Mouse (Mus musculus) heart, adult 2 months (tissue): ENCODE data around the gene Tesc.

Experiments used
- CTCF ChIP-seq: fragments of 200-600 bp; IDR thresholded peaks from 2 replicates; pipeline ENCODE4 v1.8.1; 2022; ENCODE audit warnings: antibody characterized with exemption, mild to moderate bottlenecking, moderate library complexity
- EP300 ChIP-seq: fragments of 200-500 bp; IDR thresholded peaks from 2 replicates; pipeline ENCODE4 v1.6.1; 2011; ENCODE audit warnings: low read depth, low read length, control low read depth; ENCODE audit not compliant: insufficient read depth
- POLR2A ChIP-seq: fragments of 200-500 bp; IDR thresholded peaks from 2 replicates; pipeline ENCODE4 v1.6.1; 2011; ENCODE audit warnings: mild to moderate bottlenecking, low read depth, low read length, control low read depth; ENCODE audit not compliant: insufficient read depth

- TF ChIP-seq EP300 (no peak), CTCF (no peak), POLR2A (no peak)
Measured at GRCm38 (mm10) chr5:118015028-118015427, 12.5 kb upstream of the Tesc start.
